Mouse (Mus musculus): ENCODE data around the gene Ptprf. TPM values are rescaled to one million over a fixed set of nuclear protein-coding genes. Genes with fewer than 3 reads are reported as not detected.

Gene Ptprf
- total RNA-seq (2014; fragmentation: Nextera tagmentation) (not detected in 2 replicates), total RNA-seq (2017) (0.04 TPM in 1 of 2 replicates, not detected in the other)

GRCm38 (mm10) chr4:118291231-118291630, at the start of gene Ptprf:
Gene Ptprf (minus strand): TSS chr4:118291405.
- ATAC-seq (replicated peaks; ENCODE audit: low FRiP score, low TSS enrichment, poor library complexity, severe bottlenecking): no peak

GRCm38 (mm10) chr4:118336658-118337057, 45.5 kb upstream of the Ptprf start:
- ATAC-seq (replicated peaks; ENCODE audit: low FRiP score, low TSS enrichment, poor library complexity, severe bottlenecking): peak; percentile 85

GRCm38 (mm10) chr4:118335991-118336390, 44.8 kb upstream of the Ptprf start:
- ATAC-seq (replicated peaks; ENCODE audit: low FRiP score, low TSS enrichment, poor library complexity, severe bottlenecking): no peak

- no peak for ATAC-seq (replicated peaks; ENCODE audit: low FRiP score, low TSS enrichment, poor library complexity, severe bottlenecking)
These were observed 40.6 kb upstream of the Ptprf start for GRCm38 (mm10) chr4:118331777-118332176.

- no peak for ATAC-seq (replicated peaks; ENCODE audit: low FRiP score, low TSS enrichment, poor library complexity, severe bottlenecking)
These were observed 35.3 kb upstream of the Ptprf start for GRCm38 (mm10) chr4:118326476-118326875.

GRCm38 (mm10) chr4:118320636-118321035, 29.4 kb upstream of the Ptprf start:
- no peak for ATAC-seq (replicated peaks; ENCODE audit: low FRiP score, low TSS enrichment, poor library complexity, severe bottlenecking)

- ATAC-seq (replicated peaks; ENCODE audit: low FRiP score, low TSS enrichment, poor library complexity, severe bottlenecking): no peak
These were observed 28.6 kb upstream of the Ptprf start for GRCm38 (mm10) chr4:118319706-118320344.

GRCm38 (mm10) chr4:118316662-118317061, 25.5 kb upstream of the Ptprf start:
- ATAC-seq (replicated peaks; ENCODE audit: low FRiP score, low TSS enrichment, poor library complexity, severe bottlenecking): no peak

GRCm38 (mm10) chr4:118315286-118315685, 24.1 kb upstream of the Ptprf start:
- ATAC-seq (replicated peaks; ENCODE audit: low FRiP score, low TSS enrichment, poor library complexity, severe bottlenecking): no peak

GRCm38 (mm10) chr4:118310461-118310860, 19.3 kb upstream of the Ptprf start:
- ATAC-seq (replicated peaks; ENCODE audit: low FRiP score, low TSS enrichment, poor library complexity, severe bottlenecking): no peak

GRCm38 (mm10) chr4:118307533-118308263, 16.5 kb upstream of the Ptprf start:
- no peak for ATAC-seq (replicated peaks; ENCODE audit: low FRiP score, low TSS enrichment, poor library complexity, severe bottlenecking)

- no peak for ATAC-seq (replicated peaks; ENCODE audit: low FRiP score, low TSS enrichment, poor library complexity, severe bottlenecking)
These were observed 15.0 kb upstream of the Ptprf start for GRCm38 (mm10) chr4:118306113-118306696.

- no peak for ATAC-seq (replicated peaks; ENCODE audit: low FRiP score, low TSS enrichment, poor library complexity, severe bottlenecking)
These were observed 13.8 kb upstream of the Ptprf start for GRCm38 (mm10) chr4:118304984-118305383.

GRCm38 (mm10) chr4:118297844-118298243, 6.6 kb upstream of the Ptprf start:
- ATAC-seq (replicated peaks; ENCODE audit: low FRiP score, low TSS enrichment, poor library complexity, severe bottlenecking): no peak

GRCm38 (mm10) chr4:118295651-118296561, 4.7 kb upstream of the Ptprf start:
- peak; percentile 28; the same call in 1 of the 2 replicates for ATAC-seq (replicated peaks; ENCODE audit: low FRiP score, low TSS enrichment, poor library complexity, severe bottlenecking)

- no peak for ATAC-seq (replicated peaks; ENCODE audit: low FRiP score, low TSS enrichment, poor library complexity, severe bottlenecking)
These were observed 3.6 kb upstream of the Ptprf start for GRCm38 (mm10) chr4:118294811-118295210.

GRCm38 (mm10) chr4:118292741-118293306, 1.6 kb upstream of the Ptprf start:
- peak; percentile 58; the same call in 1 of the 2 replicates for ATAC-seq (replicated peaks; ENCODE audit: low FRiP score, low TSS enrichment, poor library complexity, severe bottlenecking)

- ATAC-seq (replicated peaks; ENCODE audit: low FRiP score, low TSS enrichment, poor library complexity, severe bottlenecking): no peak
These were observed 682 bp downstream of the Ptprf start for GRCm38 (mm10) chr4:118290416-118291030.

GRCm38 (mm10) chr4:118289960-118290415, 1.2 kb downstream of the Ptprf start:
- ATAC-seq (replicated peaks; ENCODE audit: low FRiP score, low TSS enrichment, poor library complexity, severe bottlenecking): no peak
